Mouse (Mus musculus): Measurements from ENCODE around the gene Ppm1a. TPM values are rescaled to one million over a fixed set of nuclear protein-coding genes. Genes with fewer than 3 reads are reported as not detected.

Ppm1a gene
- polyA plus RNA-seq (2012; rRNA removed; ENCODE audit: low replicate concordance) = 68.6 and 105 TPM in 2 replicates

GRCm38 (mm10) chr12:72757086-72757485 lies at the start of gene Ppm1a:
Ppm1a (plus strand) TSS chr12:72757455.

Other genes with a start within 250 kb of the Ppm1a start
- 6.3 and 7.2 TPM in 2 replicates for gene Pcnx4, start 221.1 kb upstream of the Ppm1a start, polyA plus RNA-seq (2012; rRNA removed; ENCODE audit: low replicate concordance)
- 0.09 and 0.11 TPM in 2 replicates for gene Gm4756, start 107.8 kb upstream of the Ppm1a start, polyA plus RNA-seq (2012; rRNA removed; ENCODE audit: low replicate concordance)
- 129 and 161 TPM in 2 replicates for gene Dhrs7, start 92.5 kb upstream of the Ppm1a start, polyA plus RNA-seq (2012; rRNA removed; ENCODE audit: low replicate concordance)
- gene Six6, start 182.4 kb downstream of the Ppm1a start, polyA plus RNA-seq (2012; rRNA removed; ENCODE audit: low replicate concordance) = not detected in 2 replicates
- 0.21 TPM in 2 replicates for gene 4930447C04Rik, start 183.3 kb downstream of the Ppm1a start, polyA plus RNA-seq (2012; rRNA removed; ENCODE audit: low replicate concordance)

All from subcutaneous adipose tissue, adult 2 months (tissue).